Mouse (Mus musculus) kidney, postnatal 4 days (tissue): Measurements from ENCODE around the gene Gm34302.
"Not testable (repeated sequence)": the region's sequence is repeated elsewhere in the genome, so short reads cannot be mapped to it uniquely, and the experiment has no call there.

Experiments used
- DNase-seq, 2 experiments: peaks; one replicate each; pipeline ENCODE4 v3.0.0; 2021; ENCODE audit warnings: mixed read lengths in 2 of 2

The Gm34302 gene

GRCm38 (mm10) chr3:63483726-63484125, at the start of gene Gm34302:
Gm34302 (minus strand) TSS chr3:63483879.
- no peak for DNase-seq

GRCm38 (mm10) chr3:63531847-63532246, 48.2 kb upstream of the Gm34302 start:
- DNase-seq: no peak

- DNase-seq: no peak
Observed at GRCm38 (mm10) chr3:63517681-63518080, 34.0 kb upstream of the Gm34302 start.

DNA sequence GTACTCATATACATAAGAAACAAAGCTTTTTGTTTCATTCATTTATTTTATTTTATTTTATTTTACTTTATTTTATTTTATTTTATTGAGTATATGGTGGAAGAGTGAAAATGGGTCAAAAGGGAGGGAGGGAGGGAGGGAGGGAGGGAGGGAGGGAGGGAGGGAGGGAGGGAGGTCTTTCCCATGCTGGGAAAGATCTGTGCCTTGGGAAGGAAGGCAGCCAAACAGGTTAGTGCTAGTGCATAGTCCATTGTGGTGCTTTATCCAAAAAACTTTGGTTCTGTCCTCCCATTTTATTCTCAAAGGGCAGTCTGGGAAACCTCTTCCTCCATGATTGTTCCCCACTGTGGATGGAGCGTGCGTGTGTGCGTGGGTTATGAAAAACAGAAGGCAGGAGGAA, 32.6 kb upstream of the Gm34302 start:
- not testable (repeated sequence) for DNase-seq

- DNase-seq: no peak
Observed at GRCm38 (mm10) chr3:63511316-63511715, 27.6 kb upstream of the Gm34302 start.

GRCm38 (mm10) chr3:63509484-63509883, 25.8 kb upstream of the Gm34302 start:
- no peak for DNase-seq

DNA sequence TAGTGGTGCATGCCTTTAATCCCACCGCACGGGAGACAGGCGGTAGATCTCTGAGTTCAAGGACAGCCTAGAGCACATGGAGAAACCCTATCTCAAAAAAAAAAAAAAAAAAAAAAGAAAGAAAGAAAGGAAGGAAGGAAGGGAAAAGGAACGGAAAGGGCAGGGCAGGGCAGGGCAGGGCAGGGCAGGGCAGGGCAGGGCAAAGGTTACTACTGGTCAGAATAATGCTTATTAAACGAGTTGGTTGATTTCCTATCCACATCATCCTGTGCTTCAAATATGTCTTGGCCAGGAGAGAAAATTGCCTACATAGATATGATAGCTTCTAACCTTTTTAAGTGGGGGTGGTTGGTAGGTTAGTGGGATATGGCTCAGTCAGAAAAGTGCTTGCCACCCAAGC, 25.2 kb upstream of the Gm34302 start:
- DNase-seq: no peak

- DNase-seq: no peak
Observed at GRCm38 (mm10) chr3:63504433-63504832, 20.8 kb upstream of the Gm34302 start.

GRCm38 (mm10) chr3:63494625-63495382, 11.1 kb upstream of the Gm34302 start:
- DNase-seq: peak in 1 of 2 experiments; percentile 9

DNA sequence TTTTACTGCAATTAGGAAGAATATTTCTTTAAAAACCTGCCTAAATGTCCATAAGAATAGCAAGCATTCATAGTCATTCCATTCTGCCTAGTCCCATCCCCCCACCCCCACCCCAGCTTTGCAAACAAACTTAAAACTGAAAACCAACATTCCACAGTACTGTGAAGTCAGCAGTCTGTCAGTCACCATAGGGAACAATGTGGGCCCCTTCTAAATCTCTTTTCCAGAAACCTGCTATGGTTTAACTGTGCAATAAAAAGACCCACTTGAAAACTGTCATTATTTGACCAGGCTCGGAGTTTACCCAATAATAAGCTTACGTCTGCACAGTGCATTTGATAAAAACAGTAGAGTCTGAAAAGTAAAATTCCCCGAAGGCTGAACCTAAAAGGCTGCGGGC, 9.9 kb upstream of the Gm34302 start:
- no peak for DNase-seq

DNA sequence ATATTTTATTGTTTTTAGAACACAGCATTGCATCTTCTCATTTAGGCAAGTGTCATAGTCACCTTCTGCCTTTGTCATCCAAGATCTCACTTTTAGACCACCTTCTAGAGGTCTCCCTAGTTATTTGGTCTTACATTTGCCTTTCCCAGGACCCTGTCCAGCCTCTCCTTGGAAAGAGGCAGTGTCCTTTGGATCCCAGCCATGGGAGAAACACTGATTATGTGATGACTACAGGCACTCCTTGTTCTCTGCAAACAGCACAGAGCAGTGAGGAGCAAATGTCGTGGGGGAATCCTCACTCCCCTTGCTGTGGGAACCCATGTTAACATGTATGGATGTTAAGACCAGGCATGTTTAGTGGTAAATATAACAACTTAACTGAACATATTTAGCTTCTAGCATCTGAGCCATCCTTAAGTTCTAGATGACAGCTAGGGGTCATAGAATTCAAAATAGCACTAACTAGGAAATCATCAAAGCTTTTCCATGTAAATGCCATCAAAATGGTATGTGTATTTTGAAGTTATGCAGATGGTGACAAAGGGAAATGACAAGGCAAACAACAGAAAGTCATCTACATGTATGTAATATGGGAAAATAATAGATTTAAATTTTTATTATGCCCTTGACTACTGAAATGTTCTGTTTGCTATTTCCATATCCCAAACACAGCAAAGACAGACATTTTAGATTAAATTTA, 43.1 kb downstream of the Gm34302 start:
- no peak for DNase-seq

DNA sequence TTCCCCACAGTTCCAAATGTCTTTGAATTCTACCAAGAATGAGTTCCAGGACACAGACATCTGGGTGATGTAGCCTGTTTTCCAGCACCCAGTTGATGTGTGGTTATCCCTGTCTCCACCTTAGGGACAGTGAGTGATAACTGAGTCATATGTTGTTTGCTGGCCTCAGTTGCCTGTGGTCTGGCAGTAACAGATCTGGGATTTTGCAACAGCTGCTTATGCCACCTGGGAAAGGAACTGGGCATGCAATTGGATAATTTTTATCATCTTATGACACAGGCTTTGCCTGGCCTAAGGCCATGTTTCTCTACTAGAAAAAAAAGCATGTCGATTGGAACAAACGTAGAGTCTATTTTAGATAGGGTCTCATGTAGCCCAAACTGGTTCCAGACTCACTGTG, 43.9 kb downstream of the Gm34302 start:
- DNase-seq: no peak

GRCm38 (mm10) chr3:63438898-63439297, 44.8 kb downstream of the Gm34302 start:
- DNase-seq: no peak
